Mouse (Mus musculus) spleen, adult 18-20 months (tissue): Measurements from ENCODE around the gene Olfr868.

Experiments
- DNase-seq, 2 experiments: peaks; one replicate each; pipeline ENCODE4 v3.0.0; 2022; ENCODE audit warnings: mixed read lengths in 2 of 2

Gene Olfr868

DNA sequence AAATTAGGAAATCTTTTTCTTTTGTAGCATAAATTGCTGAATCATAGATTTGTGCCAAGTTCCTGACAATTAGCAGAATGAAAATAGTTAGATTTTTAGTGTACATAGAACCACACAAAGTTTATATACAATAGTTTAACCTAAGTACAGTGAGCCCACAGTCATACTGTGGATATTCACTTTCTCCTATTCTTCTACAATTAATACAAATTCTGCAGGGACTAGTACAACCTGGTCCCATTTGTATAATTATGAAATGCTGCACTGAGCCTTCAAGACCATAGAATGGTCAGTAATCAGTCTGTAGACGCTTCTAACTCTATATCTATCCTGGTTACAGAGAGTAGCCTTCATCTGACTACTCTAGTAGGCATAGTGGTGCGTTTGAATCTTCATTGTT lies at the start of gene Olfr868:
Gene Olfr868, plus strand, starts transcription at position 301 of the 400 bp plus-strand sequence.
- DNase-seq, result no peak

GRCm38 (mm10) chr9:20057462-20057861 lies 41.0 kb upstream of the Olfr868 start, which contains the start of gene Olfr867:
Gene Olfr867 (minus strand): TSS chr9:20057562.
- DNase-seq, result no peak

DNA sequence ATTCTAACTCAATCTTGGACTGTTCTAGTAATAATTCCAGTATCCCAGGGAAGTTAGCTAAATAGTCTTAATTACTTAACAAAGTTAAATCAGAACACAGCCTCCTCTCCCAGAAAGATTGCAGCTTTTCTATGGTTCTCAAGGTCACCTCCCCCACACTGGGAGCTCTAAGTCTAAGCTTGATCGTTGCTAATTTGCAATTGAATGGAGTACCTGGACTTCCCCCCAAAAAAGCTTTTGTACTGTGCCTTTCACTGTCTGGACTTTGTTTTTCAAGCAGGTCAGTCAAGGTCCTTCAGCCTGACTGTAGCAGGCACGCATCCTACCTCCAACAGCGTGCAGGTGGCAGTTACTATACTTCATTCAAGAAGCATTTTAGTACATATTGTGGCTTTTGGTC lies 28.2 kb upstream of the Olfr868 start:
- no peak for DNase-seq

GRCm38 (mm10) chr9:20071291-20071690 lies 27.1 kb upstream of the Olfr868 start:
- DNase-seq, result no peak

- DNase-seq, result no peak
Observed at GRCm38 (mm10) chr9:20073523-20074177, 24.8 kb upstream of the Olfr868 start.

- no peak for DNase-seq
Observed at GRCm38 (mm10) chr9:20128709-20129108, 30.3 kb downstream of the Olfr868 start, which contains the start of gene Olfr869. Gene Olfr869 (plus strand): TSS chr9:20129009.

GRCm38 (mm10) chr9:20149706-20150105 lies 51.3 kb downstream of the Olfr868 start:
- DNase-seq, result no peak
